Mouse (Mus musculus) embryo, embryonic 11 days (tissue): ENCODE measurements at regions not wholly inside any gene's neighbourhood (a gene's known extent, or its start where the extent isn't known, plus 50 kb on each side); places are given as distances from the start of the nearest gene placed in this dataset.

ENCODE experiments used
- DNase-seq: peaks from one replicate; pipeline ENCODE4 v3.0.0-alpha.2; 2015

DNA sequence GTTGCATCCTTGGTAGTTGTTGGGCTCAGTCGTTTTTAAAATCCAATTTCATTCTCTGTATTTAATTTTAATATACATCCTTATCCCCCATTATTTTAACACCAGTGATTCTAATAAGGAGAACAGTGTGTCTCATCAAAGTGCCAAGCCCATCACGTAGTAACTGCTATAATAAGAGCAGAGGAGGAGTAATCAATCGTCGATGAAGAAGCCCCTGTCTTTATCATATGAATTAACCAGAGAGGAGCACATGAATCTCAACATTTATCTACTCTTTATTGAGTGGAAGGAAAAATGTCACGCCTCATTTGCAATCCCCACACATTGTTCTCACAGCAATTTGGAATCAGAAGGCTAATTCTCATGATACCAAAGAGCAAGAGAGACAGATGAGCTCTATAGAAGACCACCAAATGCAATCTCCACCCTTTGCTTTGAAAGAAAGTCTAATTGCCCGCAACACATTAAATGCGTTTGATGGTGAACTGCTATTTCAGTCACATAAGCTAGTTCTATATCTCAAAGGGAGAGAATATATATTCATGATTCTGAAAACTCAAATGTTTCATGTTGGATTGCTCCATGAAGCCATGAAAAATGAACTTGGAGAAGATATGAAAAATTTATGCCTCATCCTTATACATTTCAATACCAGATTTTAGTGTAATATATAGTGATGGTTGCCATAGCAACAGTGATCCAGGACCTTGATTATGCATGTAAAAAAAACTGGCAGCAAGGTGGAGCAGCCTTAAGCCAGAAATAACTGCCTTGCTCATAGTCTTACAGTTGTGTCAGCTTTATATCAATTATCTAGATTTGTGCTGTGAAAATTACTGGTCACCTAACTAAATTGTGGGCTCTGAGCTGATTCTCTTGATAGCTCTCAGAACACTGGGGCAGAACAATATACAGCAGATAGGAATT is 244.2 kb downstream of the Tmsb4x start:
- peak; percentile 2 for DNase-seq

DNA sequence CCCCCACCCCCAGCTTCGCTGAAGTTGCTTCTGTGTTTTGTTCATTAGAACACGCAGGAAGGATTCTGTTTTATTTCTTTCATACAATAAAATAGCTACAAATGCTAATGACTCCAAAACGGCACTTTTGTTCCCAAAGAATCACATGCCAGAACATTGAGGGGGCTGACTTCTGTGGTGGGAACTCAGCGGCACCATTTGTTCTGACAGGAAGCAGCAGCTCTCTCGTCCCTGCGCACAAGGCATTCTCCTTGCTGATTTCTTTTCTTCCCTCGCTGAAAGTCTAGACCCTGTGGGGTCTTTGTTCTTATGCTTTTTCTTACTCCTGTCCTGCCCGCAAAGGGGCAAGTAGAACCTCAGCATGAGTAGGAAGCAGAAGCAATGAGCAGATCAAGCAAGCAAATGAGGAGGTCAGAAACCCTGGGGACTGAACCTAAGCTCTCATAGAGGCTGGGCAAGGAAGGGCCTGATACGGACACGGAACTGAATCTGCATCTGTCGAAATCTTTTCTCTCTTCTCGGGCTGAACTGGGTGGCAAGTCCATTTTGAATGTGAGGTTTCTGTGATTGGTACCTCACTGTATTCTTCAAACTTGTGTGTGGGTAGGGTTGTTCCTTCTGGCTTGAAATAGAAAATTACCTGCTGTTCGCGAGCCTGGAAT is 256.5 kb downstream of the Tmsb4x start:
- DNase-seq = no peak

DNA sequence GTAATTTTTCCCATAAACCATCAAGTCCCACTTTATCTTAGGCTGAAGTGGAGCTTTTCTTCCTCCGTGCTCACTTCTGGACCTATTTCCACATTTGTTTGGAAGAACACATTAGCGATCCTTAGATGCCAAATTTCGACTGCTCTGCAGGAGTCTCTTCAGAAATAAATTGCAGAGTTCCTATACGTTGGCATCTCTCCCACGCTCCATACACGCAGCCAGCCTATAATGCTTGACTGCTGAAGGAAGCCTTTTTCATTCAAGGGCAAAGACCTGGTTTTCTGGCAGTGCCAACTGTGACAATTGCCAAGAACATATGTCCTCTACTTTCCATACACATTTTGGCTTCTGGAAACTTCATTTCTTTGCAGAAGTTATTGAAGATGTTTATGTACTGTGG is 258.1 kb downstream of the Tmsb4x start:
- no peak for DNase-seq

DNA sequence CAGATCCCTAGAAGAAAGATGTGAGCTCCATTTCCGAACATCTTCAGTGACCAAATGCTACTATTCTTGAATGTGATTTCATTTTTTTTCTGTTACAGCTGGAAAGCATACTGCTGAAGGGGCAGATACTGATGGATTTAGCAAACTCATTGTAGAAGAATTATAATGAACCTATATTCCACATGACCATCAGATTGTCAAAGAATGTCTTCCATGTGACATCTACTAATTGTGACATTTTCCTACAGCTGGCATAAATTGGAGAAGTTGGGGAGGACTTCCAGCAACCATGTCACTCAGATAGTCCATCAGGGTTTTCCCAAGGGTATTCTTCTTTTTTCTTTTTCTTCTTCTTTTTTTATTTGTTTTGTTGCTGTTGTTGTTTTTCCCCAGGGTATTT is 263.2 kb downstream of the Tmsb4x start:
- DNase-seq = no peak

DNA sequence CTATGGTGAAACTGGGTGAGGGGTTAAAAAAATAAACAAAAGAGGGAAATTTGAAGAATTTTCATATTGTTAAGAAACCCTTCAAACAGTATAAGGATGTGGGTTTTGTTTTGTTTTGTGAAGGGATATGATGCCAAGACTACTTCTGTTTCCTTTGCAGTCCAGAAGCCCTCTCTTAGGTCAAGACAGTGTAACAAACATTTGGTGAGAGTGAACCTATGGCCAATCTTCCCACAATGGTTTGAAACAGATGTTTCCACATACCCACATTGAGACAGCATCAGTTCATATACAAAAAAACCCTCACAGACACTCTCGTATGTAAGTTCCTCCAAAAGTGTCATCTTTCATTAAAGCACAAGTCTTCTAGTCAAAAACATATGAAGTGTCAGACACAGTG is 263.6 kb downstream of the Tmsb4x start:
- no peak for DNase-seq

DNA sequence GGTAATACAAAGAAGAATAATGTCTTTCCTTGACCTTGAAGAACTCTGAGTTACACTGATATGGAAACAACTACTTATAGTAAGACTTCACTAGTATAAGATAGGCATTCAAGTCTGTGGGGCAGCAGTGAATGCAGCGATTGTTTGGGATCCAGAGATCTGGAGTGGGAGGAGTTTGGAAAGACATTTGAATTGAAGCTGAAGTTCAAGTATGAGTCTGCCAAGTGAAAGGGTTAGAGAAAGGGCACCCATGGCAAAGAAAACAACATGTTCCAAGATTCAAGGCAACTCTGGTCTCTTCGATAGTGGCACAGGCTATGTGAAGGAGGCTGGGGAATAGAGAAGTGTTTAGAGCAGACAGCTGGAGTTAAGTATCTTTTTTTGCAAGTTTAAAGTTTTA is 275.3 kb downstream of the Tmsb4x start:
- no peak for DNase-seq

DNA sequence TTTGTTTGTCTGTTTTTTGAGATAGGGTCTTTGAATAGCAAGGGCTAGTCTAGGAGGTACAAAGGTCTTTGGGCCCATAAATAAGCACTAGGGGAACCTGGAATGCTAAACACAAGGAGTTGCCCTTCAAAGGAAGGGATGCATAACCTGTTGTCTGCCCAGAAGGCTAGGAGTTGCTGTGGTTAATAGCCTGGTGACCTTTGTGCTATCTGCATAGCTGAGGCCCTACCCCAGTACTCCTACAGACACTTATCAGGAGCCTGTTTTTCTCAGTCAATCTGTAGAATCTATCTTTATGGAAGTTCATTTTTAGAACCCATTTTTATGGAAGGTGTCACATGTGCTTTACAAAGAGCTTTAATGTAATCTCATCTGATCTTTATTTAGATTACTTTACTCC is 276.6 kb downstream of the Tmsb4x start:
- no peak for DNase-seq

DNA sequence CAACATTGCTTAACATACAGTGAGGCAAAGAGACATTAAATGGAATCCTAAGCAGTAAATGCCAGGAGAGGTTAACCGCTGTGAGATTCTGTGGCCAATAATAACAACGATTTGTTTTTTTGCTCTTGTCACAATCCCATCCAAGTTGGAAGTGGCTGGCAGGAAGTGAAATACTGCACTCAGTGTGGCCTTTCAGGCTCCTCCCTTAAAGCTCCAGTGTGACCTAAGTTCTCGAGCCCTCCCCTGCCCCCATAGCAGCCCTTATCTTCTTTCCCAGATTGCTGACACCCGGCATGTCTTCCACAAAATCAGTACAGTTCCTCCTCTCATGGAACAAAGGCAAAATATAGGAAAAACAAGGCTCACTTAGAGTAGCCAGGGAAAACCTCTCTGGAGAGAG is 278.1 kb downstream of the Tmsb4x start:
- no peak for DNase-seq

DNA sequence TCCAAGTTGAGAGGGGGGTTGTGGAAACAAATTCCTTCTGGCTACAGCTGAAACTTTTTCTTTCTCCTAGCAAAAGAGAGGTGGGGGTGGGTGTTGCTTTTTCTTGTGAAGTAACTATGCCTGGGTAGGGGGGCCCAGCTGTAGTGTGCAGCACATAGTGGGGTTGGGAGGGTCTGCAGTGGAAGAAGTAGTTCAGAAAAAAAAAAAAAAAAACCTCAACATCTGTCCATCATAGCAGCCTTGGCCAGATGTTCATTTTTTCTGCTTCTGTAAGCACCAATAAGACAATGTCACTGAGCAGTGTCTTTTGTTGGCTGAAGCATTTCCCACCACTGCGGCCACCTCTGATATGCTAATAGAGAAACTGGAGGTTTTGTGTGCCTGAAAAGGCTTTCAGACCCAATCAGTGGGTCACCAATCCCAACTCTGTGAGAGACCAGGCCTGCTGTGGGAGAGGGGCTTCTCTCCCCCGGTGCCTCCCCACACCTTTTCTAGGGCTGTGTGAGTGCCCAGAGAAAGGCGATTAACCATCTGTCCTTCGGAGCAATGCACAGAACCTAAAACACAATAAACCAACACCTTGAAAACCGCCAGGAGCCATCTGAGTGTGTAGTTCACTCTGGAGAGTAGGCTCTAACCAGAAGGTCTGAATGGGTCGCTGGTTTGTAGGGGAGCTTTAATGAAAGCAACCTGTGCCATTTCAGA is 279.2 kb downstream of the Tmsb4x start:
- DNase-seq = peak; percentile 30

DNA sequence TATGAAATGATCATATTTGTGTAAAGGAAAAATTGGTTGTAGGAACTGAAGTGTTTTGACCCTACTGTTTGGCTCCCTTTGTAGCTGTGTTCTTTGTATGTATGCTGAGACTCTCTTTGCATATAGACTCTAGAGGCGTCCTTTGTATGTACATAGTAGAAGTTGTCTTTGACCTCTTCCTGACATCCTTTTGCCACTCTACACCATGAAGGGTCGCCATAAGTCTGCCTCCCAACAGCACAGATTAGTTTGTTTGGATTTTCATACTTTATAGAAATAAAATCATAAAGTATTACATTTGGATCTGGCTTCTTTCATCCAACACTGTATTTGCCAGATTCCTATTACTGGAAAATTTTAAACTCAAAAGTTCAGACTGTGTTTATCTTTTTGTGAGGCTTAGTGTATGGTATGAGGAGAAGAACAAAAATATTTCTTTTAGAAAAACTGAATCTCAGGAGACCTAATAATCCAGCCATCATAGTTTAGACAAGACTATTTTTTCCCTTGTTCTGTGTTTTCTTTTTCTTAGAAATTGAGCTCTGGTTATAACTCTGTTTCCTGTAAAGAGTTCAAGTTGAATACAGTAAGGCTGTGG is 293.7 kb downstream of the Tmsb4x start:
- DNase-seq = no peak

DNA sequence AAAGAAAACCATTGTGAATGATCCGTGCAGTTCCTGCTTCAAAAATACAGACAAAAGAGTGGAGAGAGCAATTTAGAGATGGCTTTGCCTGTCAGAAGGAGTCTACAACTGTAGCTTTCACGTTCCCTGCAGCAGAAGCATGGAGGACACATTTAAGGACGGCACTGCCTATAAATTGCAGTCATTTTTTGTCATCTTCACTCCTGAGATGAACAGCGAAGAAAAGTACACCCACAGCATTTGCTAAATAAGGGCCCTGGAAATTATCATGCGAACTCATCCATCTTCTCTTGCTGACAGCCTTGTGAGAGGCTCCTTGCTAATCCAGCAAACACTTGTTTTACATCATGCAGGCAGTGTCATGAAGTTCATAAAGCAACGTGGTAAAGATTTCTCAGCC is 302.5 kb downstream of the Tmsb4x start:
- DNase-seq = no peak

DNA sequence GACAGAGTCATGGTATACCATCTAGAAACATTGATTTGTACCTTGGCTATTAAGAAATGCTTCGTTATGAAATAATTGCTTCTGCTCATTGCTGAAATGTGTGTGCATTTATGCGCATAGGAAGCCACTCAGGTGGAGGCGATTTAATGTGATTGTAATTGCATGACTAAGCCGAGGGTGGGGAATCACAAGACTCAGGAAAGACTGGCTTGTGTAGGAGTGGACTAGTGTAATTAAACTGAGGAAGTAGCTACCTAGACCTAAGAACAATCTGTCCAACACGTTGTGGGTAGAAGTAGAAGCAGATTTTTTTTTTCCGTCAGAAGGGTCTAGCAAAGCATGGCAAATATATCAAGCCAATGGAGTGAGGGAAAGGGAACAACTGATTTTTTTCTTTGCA is 308.4 kb downstream of the Tmsb4x start:
- no peak for DNase-seq

DNA sequence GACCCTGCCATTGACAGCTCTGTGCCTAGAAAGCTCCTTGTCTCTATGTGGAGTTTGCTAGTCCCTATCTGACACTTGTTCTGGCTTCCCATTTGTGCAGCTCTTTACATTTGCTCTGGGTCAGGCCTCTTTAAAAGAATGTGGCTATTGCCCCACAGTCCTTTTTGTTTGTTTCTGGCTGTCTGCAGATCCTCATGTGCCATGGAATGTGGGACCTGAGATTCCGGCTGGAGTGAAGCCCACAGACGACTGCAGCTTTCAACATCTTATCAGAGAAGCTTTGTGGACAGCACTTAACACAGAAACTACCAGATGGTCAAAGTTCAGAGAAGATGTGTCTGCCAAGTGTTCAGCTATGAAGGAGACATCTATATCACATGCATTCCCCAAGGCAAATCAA is 309.7 kb upstream of the Egfl6 start:
- no peak for DNase-seq

DNA sequence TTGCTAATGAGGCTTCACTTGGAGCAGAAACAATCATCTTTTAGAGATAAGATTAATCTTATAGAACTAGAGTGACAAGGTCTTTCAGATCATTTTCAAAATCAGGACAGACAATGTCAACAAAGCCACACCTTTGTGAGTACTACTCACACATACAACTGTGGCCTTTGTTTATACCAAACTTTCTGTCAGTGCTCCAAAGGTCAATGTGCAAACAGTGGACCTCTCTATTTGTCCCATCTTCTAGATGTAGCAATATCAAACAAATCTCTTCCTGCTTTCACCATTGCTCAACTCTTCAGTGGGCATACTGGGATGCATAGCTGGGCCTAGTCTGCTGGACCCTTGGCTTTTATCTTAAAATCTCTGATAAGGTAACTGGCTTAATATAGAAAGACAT is 300.9 kb upstream of the Egfl6 start:
- no peak for DNase-seq

DNA sequence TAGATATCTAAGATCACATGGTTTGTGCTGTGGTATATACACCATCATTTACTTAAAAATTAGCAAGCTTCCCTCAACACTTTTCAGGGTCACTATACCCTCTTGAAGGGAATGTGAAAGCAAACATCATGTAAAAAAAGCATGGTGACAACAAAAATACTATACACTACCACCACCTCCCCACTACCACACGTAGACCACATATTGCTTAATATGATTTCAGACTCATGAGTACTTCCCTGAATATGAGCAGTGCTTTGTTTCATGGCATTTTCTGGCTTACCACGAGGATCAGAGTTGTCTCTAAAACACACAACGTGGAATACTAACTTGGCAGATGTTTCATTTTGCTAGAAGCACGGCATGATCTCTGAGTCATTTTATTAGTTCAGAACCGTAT is 284.0 kb upstream of the Egfl6 start:
- no peak for DNase-seq

DNA sequence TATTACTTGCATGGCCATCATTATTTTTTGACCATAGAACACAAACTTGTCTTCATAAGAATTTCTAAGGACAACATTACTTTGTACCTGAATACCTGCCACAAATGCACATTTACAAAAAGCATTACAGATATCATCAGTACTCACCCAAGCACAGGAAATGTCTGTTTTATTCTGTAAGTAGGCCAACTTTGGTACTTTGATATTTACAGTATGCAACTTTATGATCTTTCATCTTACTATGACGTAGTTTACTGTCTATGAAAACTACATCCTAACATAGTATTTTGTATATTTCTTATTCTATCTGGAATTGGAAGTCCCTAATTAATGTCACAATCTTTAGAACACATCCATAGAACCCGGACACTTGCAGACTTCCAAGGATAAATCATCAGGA is 282.2 kb upstream of the Egfl6 start:
- DNase-seq = no peak
